Mouse (Mus musculus): Measurements from ENCODE around the gene Ecel1. TPM values are rescaled to one million over a fixed set of nuclear protein-coding genes. Genes with fewer than 3 reads are reported as not detected.
A peak's percentile ranks its signal among the peaks of the same experiment; 100 is the strongest.

The Ecel1 gene
- polyA plus RNA-seq, 1 experiment = 0.22 TPM

- 28% methylated on average over 15 of the region's 15 CpGs for WGBS
- no peak for TF ChIP-seq POLR2A (IDR thresholded peaks at IDR 0.05; ENCODE audit: low read depth, low read length)
- TF ChIP-seq CTCF (IDR thresholded peaks at IDR 0.05; ENCODE audit: extremely low read depth, insufficient read length, insufficient replicate concordance, low read depth, low read length) = no peak
- Histone ChIP-seq H3K27me3 (ENCODE audit: control insufficient read depth, insufficient read depth, low read length) (peaks cover 18% of the 10 kb centered on the region), H3K27ac (ENCODE audit: insufficient read depth, low read depth, low read length) (no peak overlapping the region), H3K4me3 (ENCODE audit: low read depth, low read length) (no peak overlapping the region), H3K4me1 (ENCODE audit: control insufficient read depth, insufficient read depth, insufficient read length, low read length) (peaks cover 11% of the 10 kb centered on the region; the same call in 1 of the 2 replicates), H3K36me3 (ENCODE audit: control insufficient read depth, insufficient read depth, low read length) (no peaks in the 10 kb centered on the region)
These were observed 27.9 kb upstream of the Ecel1 start for GRCm38 (mm10) chr1:87183998-87184750.

GRCm38 (mm10) chr1:87183013-87183412 is 26.7 kb upstream of the Ecel1 start, which contains the start of gene Prss56:
Prss56 (plus strand) TSS chr1:87183313.
- Histone ChIP-seq H3K4me3 (ENCODE audit: low read depth, low read length) (no peak within 1 kb of the TSS), H3K4me1 (ENCODE audit: control insufficient read depth, insufficient read depth, insufficient read length, low read length) (peaks cover 11% of the 10 kb centered on the region; the same call in 1 of the 2 replicates), H3K27ac (ENCODE audit: insufficient read depth, low read depth, low read length) (no peak within 1 kb of the TSS), H3K36me3 (ENCODE audit: control insufficient read depth, insufficient read depth, low read length) (no peaks in the 10 kb centered on the region), H3K27me3 (ENCODE audit: control insufficient read depth, insufficient read depth, low read length) (peaks cover 18% of the 10 kb centered on the region)
- TF ChIP-seq POLR2A (IDR thresholded peaks at IDR 0.05; ENCODE audit: low read depth, low read length) = no peak
- no peak for TF ChIP-seq CTCF (IDR thresholded peaks at IDR 0.05; ENCODE audit: extremely low read depth, insufficient read length, insufficient replicate concordance, low read depth, low read length)
- 66% methylated on average over 9 of the region's 9 CpGs for WGBS

GRCm38 (mm10) chr1:87180896-87181295 is 24.6 kb upstream of the Ecel1 start:
- Histone ChIP-seq H3K4me3 (ENCODE audit: low read depth, low read length) (no peak overlapping the region), H3K27me3 (ENCODE audit: control insufficient read depth, insufficient read depth, low read length) (peaks cover 5% of the 10 kb centered on the region; the same call in 1 of the 2 replicates), H3K27ac (ENCODE audit: insufficient read depth, low read depth, low read length) (no peak overlapping the region), H3K4me1 (ENCODE audit: control insufficient read depth, insufficient read depth, insufficient read length, low read length) (peaks cover 3% of the 10 kb centered on the region; the same call in 1 of the 2 replicates), H3K36me3 (ENCODE audit: control insufficient read depth, insufficient read depth, low read length) (no peaks in the 10 kb centered on the region)
- WGBS = 46% methylated on average over 5 of the region's 5 CpGs
- no peak for TF ChIP-seq CTCF (IDR thresholded peaks at IDR 0.05; ENCODE audit: extremely low read depth, insufficient read length, insufficient replicate concordance, low read depth, low read length)
- TF ChIP-seq POLR2A (IDR thresholded peaks at IDR 0.05; ENCODE audit: low read depth, low read length) = no peak

- no peak overlapping the region for H3K4me3 ChIP-seq (ENCODE audit: low read depth, low read length)
- no peak overlapping the region for H3K27ac ChIP-seq (ENCODE audit: insufficient read depth, low read depth, low read length)
- H3K4me1 ChIP-seq (ENCODE audit: control insufficient read depth, insufficient read depth, insufficient read length, low read length) = no peaks in the 10 kb centered on the region
- TF ChIP-seq CTCF (IDR thresholded peaks at IDR 0.05; ENCODE audit: extremely low read depth, insufficient read length, insufficient replicate concordance, low read depth, low read length) (no peak), POLR2A (IDR thresholded peaks at IDR 0.05; ENCODE audit: low read depth, low read length) (no peak)
- no peaks in the 10 kb centered on the region for H3K36me3 ChIP-seq (ENCODE audit: control insufficient read depth, insufficient read depth, low read length)
- no peaks in the 10 kb centered on the region for H3K27me3 ChIP-seq (ENCODE audit: control insufficient read depth, insufficient read depth, low read length)
- WGBS = 13% methylated on average over 11 of the region's 11 CpGs
These were observed 19.6 kb upstream of the Ecel1 start for GRCm38 (mm10) chr1:87175852-87176292.

GRCm38 (mm10) chr1:87174006-87174955 is 18.0 kb upstream of the Ecel1 start:
- Histone ChIP-seq H3K36me3 (ENCODE audit: control insufficient read depth, insufficient read depth, low read length) (no peaks in the 10 kb centered on the region), H3K4me3 (ENCODE audit: low read depth, low read length) (0 out of 2 replicates have a peak overlapping the region, but pooled peaks have one; percentile 13), H3K4me1 (ENCODE audit: control insufficient read depth, insufficient read depth, insufficient read length, low read length) (no peaks in the 10 kb centered on the region), H3K27me3 (ENCODE audit: control insufficient read depth, insufficient read depth, low read length) (peaks cover 12% of the 10 kb centered on the region; the same call in 1 of the 2 replicates), H3K27ac (ENCODE audit: insufficient read depth, low read depth, low read length) (no peak overlapping the region)
- WGBS = 24% methylated on average over 28 of the region's 28 CpGs
- TF ChIP-seq POLR2A (IDR thresholded peaks at IDR 0.05; ENCODE audit: low read depth, low read length) (no peak), CTCF (IDR thresholded peaks at IDR 0.05; ENCODE audit: extremely low read depth, insufficient read length, insufficient replicate concordance, low read depth, low read length) (peak; percentile 76; the same call in 1 of the 2 replicates)

GRCm38 (mm10) chr1:87172316-87172715 is 16.0 kb upstream of the Ecel1 start:
- Histone ChIP-seq H3K36me3 (ENCODE audit: control insufficient read depth, insufficient read depth, low read length) (no peaks in the 10 kb centered on the region), H3K27ac (ENCODE audit: insufficient read depth, low read depth, low read length) (no peak overlapping the region), H3K27me3 (ENCODE audit: control insufficient read depth, insufficient read depth, low read length) (peaks cover 13% of the 10 kb centered on the region; the same call in 1 of the 2 replicates), H3K4me3 (ENCODE audit: low read depth, low read length) (no peak overlapping the region), H3K4me1 (ENCODE audit: control insufficient read depth, insufficient read depth, insufficient read length, low read length) (no peaks in the 10 kb centered on the region)
- TF ChIP-seq CTCF (IDR thresholded peaks at IDR 0.05; ENCODE audit: extremely low read depth, insufficient read length, insufficient replicate concordance, low read depth, low read length) (no peak), POLR2A (IDR thresholded peaks at IDR 0.05; ENCODE audit: low read depth, low read length) (no peak)
- 80% methylated on average over 9 of the region's 9 CpGs for WGBS
